Mouse (Mus musculus): Measurements from ENCODE around the gene Dmrtc1a.
A peak's percentile ranks its signal among the peaks of the same experiment; 100 is the strongest.
"Not testable (repeated sequence)": the region's sequence is repeated elsewhere in the genome, so short reads cannot be mapped to it uniquely, and the experiment has no call there.

Gene Dmrtc1a

DNA sequence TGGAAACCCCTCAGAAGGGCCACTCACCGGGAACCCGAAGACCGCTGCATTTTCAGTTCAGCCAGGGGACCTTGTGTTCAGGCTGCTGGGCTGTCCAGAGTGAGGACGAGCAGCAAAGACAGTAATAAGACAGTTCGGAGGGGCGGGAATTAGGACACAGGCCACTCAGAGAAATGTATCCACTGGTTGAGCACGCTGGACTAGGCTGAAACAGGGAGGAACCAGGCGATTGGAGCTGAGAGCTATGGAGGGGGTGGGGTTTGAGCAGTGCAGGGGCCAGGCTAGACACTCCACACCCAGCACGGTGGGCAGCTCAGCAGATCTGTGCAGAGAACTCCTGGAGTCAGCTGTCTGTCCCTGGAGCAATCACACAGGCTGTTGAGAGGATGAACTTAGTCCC, at the start of gene Dmrtc1a, which contains the start of gene 1700011M02Rik:
TSS of gene Dmrtc1a (minus strand) at position 101 of the 400 bp plus-strand sequence.
TSS of gene 1700011M02Rik (plus strand) at position 319 of the 400 bp plus-strand sequence.
- not testable (repeated sequence) for DNase-seq

DNA sequence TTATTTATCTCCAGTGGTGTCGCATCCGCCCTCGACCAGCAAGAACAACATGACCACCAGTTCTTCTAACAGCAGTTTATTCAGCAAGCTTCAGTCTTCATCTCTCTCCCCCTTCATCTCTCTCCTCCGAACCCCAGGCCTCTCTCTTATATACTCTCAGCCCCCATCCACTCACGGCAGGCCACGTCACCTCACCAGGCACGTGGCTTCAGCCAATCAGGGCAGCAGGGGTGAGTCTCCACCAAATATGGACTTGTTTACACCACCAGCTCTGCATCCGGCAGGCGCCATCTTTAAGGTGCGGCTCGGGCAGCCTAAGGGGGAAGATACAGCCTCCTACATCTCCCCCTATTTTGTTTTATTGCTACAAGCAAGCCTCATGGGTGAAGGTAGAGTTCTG, 41.6 kb upstream of the Dmrtc1a start:
- DNase-seq: peak in 1 of 2 experiments; percentile 11

DNA sequence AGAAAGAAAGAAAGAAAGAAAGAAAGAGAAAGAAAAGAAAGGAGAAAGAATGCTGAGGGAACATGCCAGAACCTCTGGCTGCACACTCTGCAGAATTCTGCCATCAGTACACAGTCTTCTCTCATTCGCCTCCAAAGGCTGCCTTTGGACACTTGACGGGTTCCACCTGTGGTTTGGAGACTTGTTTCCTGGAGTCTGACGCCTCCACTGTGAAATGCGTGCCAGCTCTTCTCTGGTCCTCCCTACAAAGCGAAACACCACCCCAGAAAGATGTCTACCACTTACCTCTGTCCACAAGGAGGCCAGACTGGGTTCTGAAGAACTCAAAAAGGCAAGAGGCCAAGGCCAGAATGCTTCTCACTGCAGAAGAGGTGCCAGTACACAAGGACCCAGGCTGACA, 28.3 kb upstream of the Dmrtc1a start:
- no peak for DNase-seq

DNA sequence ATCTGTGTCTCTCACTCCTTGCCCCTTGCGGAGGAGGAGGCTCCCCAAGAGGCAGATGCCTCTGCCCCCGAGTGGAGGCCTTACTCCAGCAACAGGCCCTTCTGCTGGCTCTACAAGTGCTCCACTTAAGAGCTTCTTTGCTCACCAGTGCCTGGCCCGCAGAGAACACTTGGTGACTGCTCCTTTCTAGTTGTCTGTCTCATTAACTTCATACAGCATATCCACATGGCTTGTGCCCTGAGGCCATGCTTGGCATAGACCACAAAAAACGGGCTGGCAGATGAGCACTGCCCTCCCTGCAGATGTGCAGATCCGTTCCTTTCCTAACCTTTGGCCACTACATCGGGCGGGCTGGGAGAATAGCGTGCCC, 25.9 kb upstream of the Dmrtc1a start:
- no peak for DNase-seq

DNA sequence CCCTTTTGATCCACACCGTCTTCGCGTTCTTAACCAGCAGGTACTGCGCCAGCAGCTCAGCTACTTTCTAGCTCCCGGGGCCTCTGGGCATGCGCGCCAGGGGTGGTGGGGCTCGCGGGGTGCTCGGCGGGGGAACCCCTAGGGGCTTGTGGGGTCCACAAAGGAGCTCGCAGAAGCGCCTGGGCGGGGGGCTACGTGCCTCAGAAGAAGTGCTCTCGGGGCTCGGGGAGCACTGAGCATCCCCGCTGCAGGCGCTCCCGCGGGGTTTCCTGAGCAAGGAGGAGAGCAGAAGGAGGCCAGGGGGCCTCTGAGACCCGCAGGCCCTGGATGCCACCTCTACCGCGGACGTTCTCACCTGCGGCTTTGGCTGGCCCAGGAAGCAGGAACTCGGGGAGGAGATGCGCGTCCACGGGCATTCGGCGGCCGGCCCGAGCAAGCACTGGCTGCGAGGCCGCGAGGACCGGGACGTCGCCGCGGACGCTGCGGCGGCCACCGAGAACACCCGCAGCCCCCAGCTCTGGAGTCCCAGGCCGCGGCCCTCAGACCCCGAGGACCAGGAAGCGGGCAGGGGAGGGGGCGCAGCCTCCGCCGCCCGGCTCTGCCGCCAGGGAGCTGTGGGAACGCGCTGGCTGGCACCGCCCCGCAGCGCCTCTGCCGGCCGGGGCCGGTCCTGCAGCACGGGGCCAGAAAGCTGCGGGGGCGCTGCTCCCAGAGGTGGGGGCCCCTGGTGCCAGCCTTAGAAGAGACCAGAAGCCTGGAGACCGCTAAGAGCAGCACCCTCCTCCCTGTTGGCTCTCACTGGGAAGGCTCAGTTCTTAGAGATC, 25.3 kb upstream of the Dmrtc1a start:
- DNase-seq: peak; percentile 57 to 85

DNA sequence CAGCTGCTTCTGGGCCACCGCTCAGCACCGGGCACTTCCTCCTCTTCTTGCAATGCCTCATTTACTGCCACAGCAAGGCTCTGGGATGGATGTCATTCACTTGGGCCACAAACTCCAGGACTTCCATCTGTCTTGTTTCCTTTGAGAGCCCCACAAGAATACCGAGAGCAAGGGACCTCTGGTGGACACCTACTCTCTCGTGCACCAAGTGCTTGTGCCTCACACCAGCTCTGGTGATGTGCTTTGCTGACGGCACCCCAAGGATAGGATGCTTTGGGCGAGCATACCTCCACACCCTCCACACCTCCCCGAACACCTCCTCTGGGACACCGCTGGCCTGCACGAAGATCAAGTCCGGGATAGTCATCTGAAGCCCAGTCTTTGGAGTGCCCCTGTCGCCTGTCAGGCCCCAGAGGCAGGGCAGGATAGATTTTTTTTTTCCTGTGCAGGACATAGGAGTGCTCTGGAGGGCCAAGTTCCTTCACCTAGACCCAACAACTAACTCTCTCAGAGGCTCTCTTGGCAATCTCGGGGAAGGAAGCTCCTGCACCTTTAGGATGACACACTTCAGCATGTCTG, 24.6 kb upstream of the Dmrtc1a start:
- peak; percentile 19 to 33 for DNase-seq

DNA sequence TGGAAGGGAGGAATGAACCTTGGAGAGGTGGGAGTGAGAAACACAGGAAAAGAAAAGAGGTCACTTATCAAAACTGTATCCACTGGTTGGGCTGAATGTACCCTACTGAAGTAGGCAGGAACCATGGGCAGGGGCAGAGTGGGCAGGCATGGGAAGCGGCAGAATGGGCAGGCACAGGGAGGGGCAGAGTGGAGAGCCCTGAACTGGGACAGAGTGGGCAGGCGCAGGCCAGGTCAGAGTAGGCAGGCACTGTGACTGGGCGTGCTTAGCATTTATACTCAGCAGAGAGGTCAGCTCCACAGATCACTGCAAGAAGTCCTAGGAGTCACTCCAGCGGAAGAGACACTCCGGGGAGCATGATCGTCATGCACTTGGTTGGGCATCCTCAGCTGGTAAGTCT, 19.6 kb upstream of the Dmrtc1a start, which contains the start of gene 1700018G05Rik:
TSS of gene 1700018G05Rik (plus strand) at position 301 of the 400 bp plus-strand sequence.
- DNase-seq: not testable (repeated sequence)

DNA sequence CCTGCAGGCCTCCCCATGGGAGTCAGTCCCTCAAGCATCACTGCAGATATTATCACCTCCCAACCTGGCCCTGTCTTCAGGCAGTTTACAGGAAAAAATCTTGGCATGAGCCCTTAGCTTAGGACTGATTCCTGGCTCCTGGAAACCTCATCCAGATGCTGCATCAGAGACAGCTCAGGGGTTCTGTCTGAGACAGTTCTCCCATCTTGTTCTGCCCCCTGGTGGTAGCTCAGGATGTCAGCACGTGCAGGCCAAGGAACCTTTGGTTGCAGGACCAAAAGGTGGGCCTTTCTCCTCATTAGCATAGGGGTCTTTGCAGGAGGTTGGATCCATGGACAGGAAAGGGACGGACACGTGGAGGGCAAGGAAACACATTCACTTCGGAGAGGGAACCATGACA, 18.2 kb upstream of the Dmrtc1a start:
- peak; percentile 38 for DNase-seq

DNA sequence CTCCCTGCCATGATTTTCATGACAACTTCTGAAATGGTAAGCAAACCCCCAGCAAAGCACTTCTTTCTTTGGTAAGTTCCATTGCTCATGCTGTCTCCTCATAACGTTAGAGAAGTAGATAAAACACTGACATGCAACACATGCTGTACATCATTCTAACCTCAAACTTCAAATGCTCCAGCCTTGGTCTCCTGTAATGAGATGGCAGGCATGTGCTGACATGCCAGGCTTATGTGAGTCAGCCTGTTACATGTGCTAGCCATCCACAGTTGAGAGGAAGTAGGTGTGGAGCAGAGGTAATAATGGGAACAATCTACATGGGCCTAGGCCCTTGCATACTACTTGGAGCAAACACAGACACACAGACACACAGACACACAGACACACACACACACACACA, 6.3 kb upstream of the Dmrtc1a start:
- DNase-seq: not testable (repeated sequence)

DNA sequence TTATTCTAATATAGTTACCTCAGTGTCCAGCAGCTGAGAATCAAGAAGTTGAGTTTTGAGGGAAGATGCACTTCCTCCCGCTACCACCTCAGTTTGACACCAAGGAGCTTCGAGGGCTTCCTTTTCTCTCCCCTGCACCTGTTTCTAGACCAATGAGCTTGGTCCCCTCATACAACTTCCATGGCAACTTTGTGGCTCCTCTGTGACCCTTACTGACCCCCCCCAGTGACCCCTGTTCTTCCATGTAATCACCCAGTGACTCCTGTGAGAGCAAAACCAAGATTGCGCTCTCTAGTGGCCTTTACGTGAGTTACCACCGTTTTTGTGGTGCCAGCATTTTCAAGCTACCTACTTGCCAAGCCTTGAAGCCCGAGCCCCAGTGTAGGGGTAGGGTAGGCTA, 40.6 kb downstream of the Dmrtc1a start, which contains the start of gene 1700031F05Rik:
TSS of gene 1700031F05Rik (minus strand) at position 101 of the 400 bp plus-strand sequence.
- DNase-seq: no peak

DNA sequence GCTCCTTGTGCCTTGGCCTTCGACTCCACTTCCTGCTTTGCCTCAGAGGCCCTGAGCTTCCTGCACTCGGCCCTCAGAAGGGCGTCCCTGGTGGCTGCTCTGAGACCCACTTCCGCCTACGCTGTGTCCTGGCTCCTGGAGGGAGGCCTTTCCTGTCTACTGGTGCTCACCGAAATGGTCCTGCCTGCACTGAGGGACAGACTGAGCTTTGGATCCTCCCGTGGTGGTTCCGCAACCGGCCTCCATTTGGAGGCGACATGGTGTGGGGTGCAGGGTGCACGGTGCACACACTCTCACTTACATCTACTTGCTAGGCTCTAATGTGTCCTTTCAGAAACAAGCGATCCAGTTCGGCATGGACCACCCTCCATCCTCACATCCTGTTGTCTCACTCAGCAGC, 54.0 kb downstream of the Dmrtc1a start, which contains the start of gene Dmrtc1c2:
TSS of gene Dmrtc1c2 (minus strand) at position 101 of the 400 bp plus-strand sequence.
- DNase-seq: not testable (repeated sequence)
